9 mouse cellular contexts compared by ENCODE assay signal in the genomic region with DNA sequence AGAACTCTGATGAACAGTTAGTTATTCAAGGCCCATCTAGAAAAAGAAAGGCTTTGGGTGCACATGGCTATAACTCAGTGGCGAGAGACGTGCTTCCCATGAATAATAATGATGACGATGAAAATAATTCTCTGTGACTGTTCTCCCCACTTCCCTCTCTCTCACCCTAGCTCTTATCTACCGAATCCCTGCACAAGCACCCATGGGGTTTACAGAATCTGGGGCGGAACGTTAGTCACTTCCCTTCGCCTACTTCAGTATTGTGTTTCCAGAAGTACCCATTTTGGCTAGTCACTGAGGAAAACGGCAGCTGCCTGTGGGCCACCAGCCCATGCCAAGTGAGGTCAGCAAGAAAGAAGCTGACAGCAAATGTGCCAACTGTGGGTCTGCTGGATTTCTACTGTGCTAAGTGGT. TPM values are rescaled to one million over a fixed set of nuclear protein-coding genes. Genes with fewer than 3 reads are reported as not detected.
A peak's percentile ranks its signal among the peaks of the same experiment; 100 is the strongest.
DNase-seq lines count a peak whose midpoint lies in the region; ATAC-seq lines count a peak whose summit lies in the region.
"Had no signal": no experiment of that assay in that cellular context is flagged by ENCODE, and none has a peak within 500 bp of the region (broad histone marks: within the 10 kb centered on the region; RNA-seq: fewer than 3 reads in every experiment).

No protein-coding gene starts in this region.

- intact Hi-C loops in heart, postnatal 36 days (cut with DNase I) = loop anchor here (5.0 kb wide), 1 partner anchor 56 kb away; no protein-coding TSS in a partner anchor

- ATAC-seq in frontal cortex, adult (ENCODE audit: low TSS enrichment) = no peak
- ATAC-seq: forebrain, embryonic 16.5 days had no signal

- DNase-seq in cerebellum, adult 9-11 months = peak; percentile 57
- DNase-seq in cerebellum, postnatal 10 days = no peak
- DNase-seq in thymus, postnatal 14 days = peak; percentile 30
- DNase-seq in thymus, postnatal 36 days = no peak
- DNase-seq in heart, postnatal 36 days = peak; percentile 38 to 48
- DNase-seq in retina, postnatal 1 day = no peak
- no peak for DNase-seq in right cerebral cortex, postnatal 25 days

RNA-seq across cellular contexts. Expression of gene Tlcd2, which starts 2.9 kb away (rescaled TPM):
- total RNA-seq in heart, postnatal 36 days (2021) = 1 to 10 TPM; 5.4 to 7.1 TPM

RNA-seq across cellular contexts. Expression of gene Wdr81, which starts 4.1 kb away (rescaled TPM):
- total RNA-seq in heart, postnatal 36 days (2021) = 10 to 100 TPM in 1 of 2 experiments, 1 to 10 TPM in 1; 8.7 to 10.4 TPM

RNA-seq across cellular contexts. Expression of gene Serpinf2, which starts 19.2 kb away (rescaled TPM):
- total RNA-seq in heart, postnatal 36 days (2021) = not detected

RNA-seq across cellular contexts. Expression of gene Prpf8, which starts 28.0 kb away (rescaled TPM):
- 10 to 100 TPM; 82.9 to 92.8 TPM for total RNA-seq in heart, postnatal 36 days (2021)

RNA-seq across cellular contexts. Expression of gene Serpinf1, which starts 36.1 kb away (rescaled TPM):
- 10 to 100 TPM; 25.4 to 26.1 TPM for total RNA-seq in heart, postnatal 36 days (2021)

Comparison
In these comparisons a context has a peak if more than half of its experiments do, and no peak if none do; other contexts are left out.
1. DNase-seq: peak in cerebellum, adult 9-11 months (single experiment), thymus, postnatal 14 days (single experiment) and heart, postnatal 36 days (2 of 2); none in cerebellum, postnatal 10 days (0 of 2), thymus, postnatal 36 days (0 of 2), retina, postnatal 1 day (single experiment) and right cerebral cortex, postnatal 25 days (single experiment).